Mouse (Mus musculus) spleen, adult 2 months (tissue): Measurements from ENCODE around the gene Zfhx3. TPM values are rescaled to one million over a fixed set of nuclear protein-coding genes. Genes with fewer than 3 reads are reported as not detected.

Source experiments
- DNase-seq, 2 experiments: peaks; one replicate each; pipeline versions ENCODE4 v3.0.0 to v3.0.0-alpha.2; 2012 to 2021; ENCODE audit warnings: low spot score in 2 of 2, low read depth in 1 of 2
- H3K27ac ChIP-seq: fragments of 200-500 bp; 2 replicates; pipeline ENCODE4 v1.5.1; 2012; ENCODE audit warnings: low read length, inconsistent platforms; ENCODE audit not compliant: insufficient read depth
- H3K27me3 ChIP-seq: fragments of 200-500 bp; 2 replicates; pipeline ENCODE4 v1.6.1; 2012; ENCODE audit warnings: mild to moderate bottlenecking, moderate library complexity, low read length, inconsistent platforms; ENCODE audit not compliant: control insufficient read depth, insufficient read depth
- H3K36me3 ChIP-seq: fragments of 200-500 bp; 2 replicates; pipeline ENCODE4 v1.6.1; 2012; ENCODE audit warnings: mild to moderate bottlenecking, low read length, inconsistent platforms; ENCODE audit not compliant: control insufficient read depth, insufficient read depth
- H3K4me1 ChIP-seq: fragments of 200-500 bp; 2 replicates; pipeline ENCODE4 v1.6.1; 2011; ENCODE audit warnings: inconsistent platforms; ENCODE audit not compliant: control insufficient read depth, insufficient read depth, insufficient read length
- H3K4me3 ChIP-seq: fragments of 200-500 bp; 2 replicates; pipeline ENCODE4 v1.5.1; 2011; ENCODE audit warnings: mild to moderate bottlenecking, inconsistent platforms; ENCODE audit not compliant: insufficient read depth, insufficient read length; ENCODE audit errors: extremely low read depth
- CTCF ChIP-seq: fragments of 200-500 bp; IDR thresholded peaks from 2 replicates; pipeline ENCODE4 v1.5.1; 2011; ENCODE audit warnings: mild to moderate bottlenecking, inconsistent platforms; ENCODE audit not compliant: insufficient read depth, insufficient read length, insufficient replicate concordance; ENCODE audit errors: extremely low read depth
- POLR2A ChIP-seq: fragments of 200-500 bp; IDR thresholded peaks from 2 replicates; pipeline ENCODE4 v1.6.1; 2011; ENCODE audit warnings: low read depth, low read length, inconsistent platforms
- WGBS: fragments of 180-500 bp; shearing (Covaris S2); methylation state at CpG from one replicate; pipeline ENCODE4 v1.1.7; 2018; 5-methylcytosine and 5-hydroxymethylcytosine counted together
- polyA plus RNA-seq: library from polyadenylated mRNA; depleted of rRNA; stranded (reverse); fragments of >200 nt; gene quantifications from 2 replicates; pipeline ENCODE4 v1.2.3, GENCODE M21; 2012

Zfhx3 gene
- polyA plus RNA-seq, 1 experiment = 1.5 TPM

DNA sequence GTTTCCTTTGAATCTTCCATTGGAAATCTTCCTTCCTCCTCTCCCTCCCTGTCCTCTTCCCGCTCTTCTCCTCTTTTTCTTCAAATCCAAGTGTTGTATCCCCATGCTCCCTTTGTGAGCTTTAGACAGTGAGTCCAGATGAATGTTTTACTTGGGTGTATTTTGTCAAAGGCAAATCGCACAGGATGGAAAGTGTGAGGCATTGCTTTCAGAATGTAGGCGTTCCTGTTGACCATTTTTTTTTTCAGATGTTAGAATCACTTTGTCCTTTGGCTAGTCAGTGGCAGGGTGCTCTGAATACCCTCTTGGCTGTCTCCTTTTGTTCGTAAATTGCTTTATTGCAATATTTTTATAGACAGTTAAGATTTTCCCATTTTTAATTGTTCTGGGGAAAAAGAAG lies 245.6 kb downstream of the Zfhx3 start:
- TF ChIP-seq POLR2A (no peak), CTCF (no peak)
- Histone ChIP-seq H3K4me1 (no peaks in the 10 kb centered on the region), H3K36me3 (no peaks in the 10 kb centered on the region), H3K27ac (no peak overlapping the region), H3K27me3 (no peaks in the 10 kb centered on the region), H3K4me3 (no peak overlapping the region)
- WGBS = 76% methylated on average over 4 of the region's 4 CpGs
- DNase-seq = no peak

DNA sequence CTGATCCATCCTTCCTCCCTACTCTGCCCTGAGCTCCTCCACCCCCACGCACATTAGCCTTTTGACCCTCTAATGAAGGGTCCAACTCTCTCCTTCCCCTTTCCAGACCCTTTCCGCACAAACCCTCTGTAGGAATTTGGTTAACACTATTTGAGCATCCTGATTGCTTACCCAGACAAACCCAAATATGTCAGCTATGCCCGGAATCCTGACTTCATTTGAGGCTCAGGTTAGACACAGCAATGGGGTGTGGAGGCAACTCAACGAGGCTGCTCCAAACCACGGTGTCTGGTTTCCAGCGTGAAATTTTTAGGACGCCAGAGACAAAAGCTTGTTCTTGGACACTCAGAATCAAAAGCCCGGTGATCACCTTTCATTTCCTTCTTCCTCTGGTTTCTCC lies 252.1 kb downstream of the Zfhx3 start:
- TF ChIP-seq POLR2A (no peak), CTCF (no peak)
- H3K4me1 ChIP-seq = no peaks in the 10 kb centered on the region
- no peaks in the 10 kb centered on the region for H3K27me3 ChIP-seq
- 66% methylated on average over 8 of the region's 8 CpGs for WGBS
- DNase-seq = no peak
- no peak overlapping the region for H3K27ac ChIP-seq
- no peak overlapping the region for H3K4me3 ChIP-seq
- no peaks in the 10 kb centered on the region for H3K36me3 ChIP-seq

DNA sequence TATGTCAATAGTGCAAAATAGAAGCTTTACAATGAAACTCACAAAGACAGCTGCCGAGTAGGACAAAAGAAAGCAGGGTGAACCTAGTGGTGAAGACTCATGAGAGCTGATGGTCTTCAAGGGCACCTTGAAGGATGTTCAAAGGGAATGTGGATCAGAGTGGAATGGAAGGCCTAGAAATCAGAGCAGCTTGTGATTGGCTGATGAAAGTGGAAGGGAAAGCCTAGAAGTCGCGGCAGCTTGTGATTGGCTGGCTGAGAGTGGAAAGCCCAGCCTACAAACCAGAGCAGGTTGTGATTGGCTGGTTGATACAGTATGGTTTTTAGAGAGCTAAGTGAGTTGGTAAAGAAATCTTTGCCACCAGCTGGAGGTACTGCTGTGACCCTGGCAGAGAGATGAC lies 272.6 kb downstream of the Zfhx3 start:
- WGBS = 96% methylated on average over 3 of the region's 3 CpGs

DNA sequence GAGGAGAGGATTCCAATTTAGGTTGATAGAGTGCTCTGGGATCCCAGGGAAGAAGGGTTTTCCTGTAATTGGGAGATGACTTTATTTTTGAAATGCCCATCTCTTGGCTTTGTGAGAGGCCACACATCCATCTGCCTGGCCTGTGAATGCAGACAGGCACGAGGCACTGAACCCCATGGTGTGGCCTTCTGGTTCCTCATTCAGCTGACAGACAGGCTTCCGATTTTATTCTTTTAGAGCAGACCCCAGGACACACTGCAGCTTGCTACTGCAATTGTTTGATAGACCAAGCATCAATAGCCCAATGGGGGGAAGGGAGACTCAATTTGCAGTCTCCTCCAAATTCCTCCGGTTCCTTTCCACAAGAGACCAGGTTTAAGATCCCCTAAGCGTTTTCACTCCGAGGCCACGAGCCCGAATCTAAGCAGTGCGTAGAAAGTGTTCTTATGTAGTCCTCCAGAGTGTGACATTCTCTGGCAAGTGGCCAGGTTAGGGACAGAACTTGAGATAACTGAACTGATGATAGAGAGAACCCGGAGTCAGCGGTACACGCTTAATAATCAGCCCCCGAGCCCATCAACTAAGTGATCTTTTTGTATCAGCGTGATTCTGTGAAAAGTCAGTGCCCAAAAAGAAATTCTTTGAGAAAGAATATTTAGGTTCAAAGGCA lies 275.9 kb downstream of the Zfhx3 start:
- Histone ChIP-seq H3K4me3 (no peak overlapping the region), H3K27me3 (no peaks in the 10 kb centered on the region), H3K4me1 (no peaks in the 10 kb centered on the region), H3K36me3 (no peaks in the 10 kb centered on the region), H3K27ac (no peak overlapping the region)
- TF ChIP-seq CTCF (no peak), POLR2A (no peak)
- no peak for DNase-seq
- WGBS = 72% methylated on average over 13 of the region's 13 CpGs

More for the DNA sequence above, 272.6 kb downstream of the Zfhx3 start:
- H3K4me3 ChIP-seq = no peak overlapping the region
- H3K4me1 ChIP-seq = no peaks in the 10 kb centered on the region
- no peaks in the 10 kb centered on the region for H3K27me3 ChIP-seq
- TF ChIP-seq POLR2A (no peak), CTCF (no peak)
- no peak for DNase-seq
- no peak overlapping the region for H3K27ac ChIP-seq
- no peaks in the 10 kb centered on the region for H3K36me3 ChIP-seq

DNA sequence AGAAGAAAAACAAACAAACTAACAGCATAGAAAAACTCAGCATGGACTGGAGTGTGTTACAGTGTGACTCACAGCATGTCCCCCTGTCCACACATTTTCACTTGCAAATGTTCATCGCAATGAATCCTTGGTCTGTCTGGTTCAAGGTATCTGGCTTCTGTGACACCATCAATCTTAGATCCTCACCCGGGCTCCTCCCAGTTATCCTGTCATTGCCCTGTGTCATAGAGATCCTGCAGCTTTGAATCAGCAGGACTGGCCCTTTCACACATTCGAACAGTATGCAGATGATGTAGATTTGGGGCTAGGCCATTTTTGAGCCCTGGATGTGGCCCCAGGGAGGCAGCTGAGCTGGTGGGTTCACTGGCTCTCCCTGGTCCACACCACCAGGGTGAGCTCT lies 278.1 kb downstream of the Zfhx3 start:
- no peaks in the 10 kb centered on the region for H3K36me3 ChIP-seq
- no peaks in the 10 kb centered on the region for H3K27me3 ChIP-seq
- no peak overlapping the region for H3K27ac ChIP-seq
- no peak for DNase-seq
- no peak overlapping the region for H3K4me3 ChIP-seq
- no peak for TF ChIP-seq POLR2A
- TF ChIP-seq CTCF = no peak
- 84% methylated on average over 3 of the region's 3 CpGs for WGBS
- no peaks in the 10 kb centered on the region for H3K4me1 ChIP-seq

DNA sequence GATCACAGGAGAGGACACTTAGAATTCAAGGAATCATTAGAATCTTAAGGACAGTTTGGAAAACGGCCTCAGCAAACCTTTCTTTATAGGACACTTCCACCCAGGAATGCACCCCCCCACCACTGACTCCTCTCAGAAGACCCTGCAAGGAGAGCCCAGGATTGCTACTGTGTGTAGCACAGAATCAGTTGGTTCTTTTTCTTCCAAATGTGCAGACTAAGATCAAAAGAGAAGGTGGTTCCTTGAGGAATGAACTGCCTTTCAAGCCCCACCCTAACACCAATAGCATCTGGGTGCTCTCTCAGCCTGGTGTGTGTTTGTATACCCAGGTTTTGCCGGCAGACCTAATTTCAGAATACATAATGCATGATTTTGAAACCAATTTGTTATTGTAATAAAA lies 279.6 kb downstream of the Zfhx3 start:
- DNase-seq = no peak
- WGBS = 84% methylated on average over 2 of the region's 2 CpGs
- TF ChIP-seq CTCF (no peak), POLR2A (no peak)
- no peak overlapping the region for H3K27ac ChIP-seq
- no peaks in the 10 kb centered on the region for H3K4me1 ChIP-seq
- H3K36me3 ChIP-seq = no peaks in the 10 kb centered on the region
- H3K27me3 ChIP-seq = no peaks in the 10 kb centered on the region
- no peak overlapping the region for H3K4me3 ChIP-seq

DNA sequence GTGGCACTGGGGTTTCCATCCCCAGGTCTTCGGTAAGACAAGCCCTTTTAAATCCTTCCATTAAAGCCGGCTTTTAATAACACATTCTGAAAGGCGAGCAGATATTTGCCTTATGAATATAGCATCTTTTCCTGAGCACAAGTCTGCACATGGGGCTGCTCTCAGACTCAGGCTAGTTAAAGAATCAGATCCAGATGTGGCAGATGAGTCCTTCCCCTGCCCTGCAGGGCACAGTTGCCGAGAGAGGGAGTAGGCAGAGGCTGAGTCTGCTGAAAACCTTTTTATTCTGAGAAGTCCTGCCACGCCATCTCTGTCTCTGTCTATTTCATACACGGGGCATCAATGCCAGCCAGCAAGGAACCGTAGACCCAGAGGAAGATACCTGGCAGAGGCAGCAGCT lies 289.9 kb downstream of the Zfhx3 start:
- Histone ChIP-seq H3K36me3 (no peaks in the 10 kb centered on the region), H3K4me1 (no peaks in the 10 kb centered on the region), H3K27me3 (no peaks in the 10 kb centered on the region), H3K4me3 (no peak overlapping the region), H3K27ac (no peak overlapping the region)
- TF ChIP-seq CTCF (no peak), POLR2A (no peak)
- DNase-seq = no peak
- 90% methylated on average over 7 of the region's 7 CpGs for WGBS

DNA sequence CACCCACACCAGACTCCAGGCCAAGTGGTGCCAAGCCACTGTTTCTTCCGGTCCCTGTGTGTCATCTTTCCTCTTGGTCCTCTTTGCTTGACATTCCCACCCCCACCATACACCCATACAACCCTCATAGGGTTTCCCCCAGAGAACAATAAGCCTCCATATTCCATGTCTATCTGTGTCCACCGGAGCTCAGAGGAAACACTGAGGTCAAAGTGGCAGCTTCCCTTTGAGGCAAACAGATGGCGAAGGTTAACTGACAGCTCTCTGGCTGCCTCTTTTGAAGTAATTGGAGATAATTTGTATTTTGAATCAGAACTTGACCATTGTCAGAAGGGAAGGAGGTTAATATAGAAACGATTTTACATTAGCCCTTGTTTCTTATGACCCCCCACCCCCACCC lies 292.0 kb downstream of the Zfhx3 start:
- Histone ChIP-seq H3K27ac (no peak overlapping the region), H3K27me3 (no peaks in the 10 kb centered on the region), H3K4me1 (no peaks in the 10 kb centered on the region), H3K4me3 (no peak overlapping the region), H3K36me3 (no peaks in the 10 kb centered on the region)
- no peak for DNase-seq
- TF ChIP-seq POLR2A = no peak
- no peak for TF ChIP-seq CTCF
- 60% methylated on average over 4 of the region's 4 CpGs for WGBS
